12 mouse cellular contexts compared by ENCODE assay signal in genomic region chr1:152594690-152595089, GRCm38 (mm10).
DNase-seq lines count a peak whose midpoint lies in the region; ATAC-seq and TF ChIP-seq lines count a peak whose summit lies in the region.
"Had no signal": no experiment of that assay in that cellular context is flagged by ENCODE, and none has a peak within 500 bp of the region (broad histone marks: within the 10 kb centered on the region; RNA-seq: fewer than 3 reads in every experiment).

No protein-coding gene starts in this region.

- H3K9ac ChIP-seq in lung, embryonic 16.5 days (ENCODE audit: low read length): no peak overlapping the region
- no peak overlapping the region for H3K9ac ChIP-seq in lung, postnatal 0 days (replicated peaks; ENCODE audit: low read depth)
- H3K9ac ChIP-seq in heart, embryonic 15.5 days: no peak overlapping the region
- H3K9ac ChIP-seq: neural tube, embryonic 13.5 days had no signal

- WGBS in lung, embryonic 16.5 days: 67% methylated on average over 5 of the region's 5 CpGs
- 72% methylated on average over 5 of the region's 5 CpGs for WGBS in lung, postnatal 0 days
- 35% methylated on average over 5 of the region's 5 CpGs for WGBS in heart, embryonic 15.5 days

- no peak for TF ChIP-seq CTCF in gastrocnemius, adult 2 months (IDR thresholded peaks at IDR 0.05)
- no peak for TF ChIP-seq CTCF in lung, postnatal 0 days (IDR thresholded peaks at IDR 0.05)

- no peak overlapping the region for H3K4me3 ChIP-seq in gastrocnemius, adult 2 months
- H3K4me3 ChIP-seq in lung, embryonic 16.5 days (ENCODE audit: low read length): no peak overlapping the region
- H3K4me3 ChIP-seq in lung, postnatal 0 days (ENCODE audit: low read depth, low read length): no peak overlapping the region
- no peak overlapping the region for H3K4me3 ChIP-seq in heart, embryonic 15.5 days
- H3K4me3 ChIP-seq: erythroblast, embryonic 14.5 days; neural tube, embryonic 13.5 days had no signal

- no peaks in the 10 kb centered on the region for H3K36me3 ChIP-seq in lung, embryonic 16.5 days (ENCODE audit: control insufficient read depth, insufficient read depth, low read length)
- H3K36me3 ChIP-seq in lung, postnatal 0 days (ENCODE audit: insufficient read depth, low read length): no peaks in the 10 kb centered on the region
- no peaks in the 10 kb centered on the region for H3K36me3 ChIP-seq in heart, embryonic 15.5 days
- H3K36me3 ChIP-seq: neural tube, embryonic 13.5 days had no signal

- no peaks in the 10 kb centered on the region for H3K27me3 ChIP-seq in lung, embryonic 16.5 days (ENCODE audit: control insufficient read depth, insufficient read depth, low read depth, low read length)
- H3K27me3 ChIP-seq in lung, postnatal 0 days (replicated peaks; ENCODE audit: insufficient read depth, low read length): no peaks in the 10 kb centered on the region
- no peaks in the 10 kb centered on the region for H3K27me3 ChIP-seq in heart, embryonic 15.5 days
- H3K27me3 ChIP-seq: neural tube, embryonic 13.5 days had no signal

- no peak for TF ChIP-seq EP300 in lung, postnatal 0 days (IDR thresholded peaks at IDR 0.05)

- H3K4me2 ChIP-seq in lung, embryonic 16.5 days (ENCODE audit: low read depth, low read length): no peak overlapping the region
- H3K4me2 ChIP-seq in lung, postnatal 0 days (replicated peaks; ENCODE audit: low read depth, low read length): no peak overlapping the region
- no peak overlapping the region for H3K4me2 ChIP-seq in heart, embryonic 15.5 days
- H3K4me2 ChIP-seq: neural tube, embryonic 13.5 days had no signal

- no peak for ATAC-seq in lung, embryonic 16.5 days (ENCODE audit: low read depth)
- ATAC-seq in lung, postnatal 0 days: no peak
- ATAC-seq in heart, embryonic 15.5 days (replicated peaks; ENCODE audit: insufficient number of reproducible peaks, insufficient read depth, low FRiP score, low read depth): peak; percentile 59; the same call in 1 of the 2 replicates

- H3K9me3 ChIP-seq in lung, embryonic 16.5 days (ENCODE audit: control insufficient read depth, low read length): no peaks in the 10 kb centered on the region
- H3K9me3 ChIP-seq in lung, postnatal 0 days (ENCODE audit: low read length): no peaks in the 10 kb centered on the region
- H3K9me3 ChIP-seq in heart, embryonic 15.5 days (replicated peaks): no peaks in the 10 kb centered on the region
- H3K9me3 ChIP-seq: neural tube, embryonic 13.5 days had no signal

- H3K27ac ChIP-seq in gastrocnemius, adult 2 months: peak overlapping the region; percentile 53
- peak overlapping the region; percentile 35 for H3K27ac ChIP-seq in lung, embryonic 16.5 days (ENCODE audit: low read length)
- no peak overlapping the region for H3K27ac ChIP-seq in lung, postnatal 0 days (ENCODE audit: low read length)
- H3K27ac ChIP-seq in heart, embryonic 15.5 days: peak overlapping the region; percentile 64
- H3K27ac ChIP-seq: neural tube, embryonic 13.5 days had no signal

- DNase-seq in gastrocnemius, adult 2 months: no peak
- no peak for DNase-seq in gastrocnemius, adult 18-20 months (ENCODE audit: low spot score)
- DNase-seq in lung, postnatal 0 days (ENCODE audit: low spot score): no peak
- DNase-seq in testis, postnatal 14 days (ENCODE audit: low spot score): peak; percentile 71
- DNase-seq in frontal cortex, postnatal 10 days (ENCODE audit: low spot score in 2 of 2): no peak
- no peak for DNase-seq in ovary, postnatal 14 days (ENCODE audit: low spot score)
- DNase-seq: cerebellum, postnatal 14 days; gastrocnemius, postnatal 14 days had no signal

- intact Hi-C loops in gastrocnemius, adult 2 months (cut with DNase I): no loop called here

- H3K4me1 ChIP-seq in lung, embryonic 16.5 days (replicated peaks; ENCODE audit: control insufficient read depth, insufficient read depth, low read length): peaks cover 10% of the 10 kb centered on the region
- H3K4me1 ChIP-seq in lung, postnatal 0 days (ENCODE audit: insufficient read depth, low read depth, low read length): peaks cover 7% of the 10 kb centered on the region; the same call in 1 of the 2 replicates
- H3K4me1 ChIP-seq in heart, embryonic 15.5 days (replicated peaks): peaks cover 76% of the 10 kb centered on the region
